Mouse (Mus musculus) cerebellum, adult 18-20 months (tissue): Measurements from ENCODE around the gene Osbpl10.

ENCODE experiments used
- DNase-seq, 2 experiments: peaks; one replicate each; pipeline ENCODE4 v3.0.0; 2021

Gene Osbpl10

DNA sequence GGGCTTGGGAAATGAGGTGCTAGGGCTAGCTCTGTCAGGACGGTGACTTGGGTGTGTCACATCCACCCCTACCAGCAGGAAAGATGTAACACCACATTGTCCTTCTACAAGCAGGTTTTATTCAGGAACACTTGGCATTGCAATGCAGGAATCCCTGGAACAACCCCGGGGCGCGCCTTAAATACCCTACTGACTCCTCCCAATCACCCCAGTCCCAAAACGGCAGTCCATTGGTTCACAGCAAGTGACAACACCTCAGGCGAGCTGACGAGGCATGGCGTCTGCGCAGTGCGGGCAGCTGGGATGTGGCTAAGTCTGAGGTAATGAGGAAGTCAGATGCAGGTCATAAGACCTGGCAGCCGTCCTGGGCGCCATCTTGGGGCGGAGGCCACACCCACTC, 191.2 kb downstream of the Osbpl10 start:
- no peak for DNase-seq

DNA sequence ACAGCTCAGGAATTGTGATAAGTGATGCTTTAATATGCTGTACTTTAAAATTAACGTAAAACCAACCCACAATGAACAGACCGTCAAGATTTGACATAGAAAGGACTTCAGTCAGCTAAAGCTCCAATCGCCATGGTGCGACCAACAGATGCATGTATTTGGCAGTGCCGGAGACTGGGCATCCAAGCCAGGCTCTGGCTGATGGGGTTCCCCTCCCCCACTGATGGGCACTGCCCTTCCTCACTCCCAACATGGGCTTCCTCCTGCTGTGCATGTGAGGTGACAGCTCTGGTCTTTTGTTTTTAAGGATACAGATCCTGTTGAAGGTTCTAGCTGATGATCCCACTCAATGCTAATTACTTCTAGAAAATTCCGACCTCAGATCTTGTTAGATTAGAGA, 193.7 kb downstream of the Osbpl10 start:
- DNase-seq = no peak

DNA sequence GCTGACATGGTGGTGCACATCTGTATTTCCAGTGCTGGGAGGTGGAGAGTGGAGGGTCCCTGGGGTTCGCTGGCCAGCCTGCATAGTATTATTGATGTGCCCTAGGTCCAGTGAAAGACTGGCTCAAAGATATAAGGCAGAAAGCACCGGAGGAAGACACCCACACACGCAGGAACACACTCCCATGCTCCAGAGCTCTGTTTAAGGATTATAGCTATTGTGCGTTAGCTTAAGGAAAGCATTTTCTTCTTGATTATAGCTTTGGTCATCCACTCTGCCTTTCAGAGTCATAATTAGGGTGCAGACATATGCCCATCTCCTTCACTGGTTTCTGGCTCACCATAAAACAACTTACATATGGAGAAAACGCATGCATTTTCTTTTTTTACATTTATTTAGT, 200.8 kb downstream of the Osbpl10 start:
- no peak for DNase-seq

DNA sequence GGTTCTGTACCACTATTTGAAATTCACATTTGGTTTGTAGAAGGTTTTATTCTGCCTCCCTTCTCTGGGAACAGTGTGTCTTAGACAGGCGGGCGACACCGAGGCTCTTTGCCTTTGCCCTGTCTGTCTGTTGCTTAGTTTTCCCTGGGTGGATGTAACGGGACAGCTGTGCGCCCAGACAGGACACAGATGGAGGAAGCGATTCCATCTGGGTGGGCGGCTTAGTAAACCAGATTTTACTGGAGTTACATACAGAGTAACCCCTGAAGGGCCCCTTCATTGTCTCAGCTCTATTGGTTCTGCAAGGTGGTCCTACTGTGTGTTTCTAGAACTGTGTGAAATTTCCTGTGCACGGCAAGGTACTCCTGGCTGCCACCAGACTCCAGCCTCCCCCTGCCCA, 201.6 kb downstream of the Osbpl10 start:
- DNase-seq = no peak

DNA sequence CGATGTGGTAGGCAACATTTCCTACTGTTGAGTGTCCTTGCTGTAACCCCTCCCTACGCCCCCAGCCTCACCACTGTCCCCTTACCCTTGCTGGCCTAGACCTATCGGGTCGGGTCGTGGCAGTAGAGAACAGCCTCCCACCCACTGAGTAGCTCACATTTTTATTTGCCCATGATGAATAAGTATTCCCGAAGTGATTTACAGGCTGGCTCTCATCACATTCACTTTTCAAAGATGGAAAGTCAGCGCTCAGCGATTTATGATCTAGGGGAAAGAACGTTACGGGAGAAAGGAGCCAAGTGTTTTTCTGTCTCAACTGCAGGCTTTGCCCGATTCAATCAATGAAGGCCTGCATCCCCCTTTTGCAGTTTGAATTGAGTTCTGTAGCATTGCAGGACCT, 208.0 kb downstream of the Osbpl10 start:
- DNase-seq = no peak

DNA sequence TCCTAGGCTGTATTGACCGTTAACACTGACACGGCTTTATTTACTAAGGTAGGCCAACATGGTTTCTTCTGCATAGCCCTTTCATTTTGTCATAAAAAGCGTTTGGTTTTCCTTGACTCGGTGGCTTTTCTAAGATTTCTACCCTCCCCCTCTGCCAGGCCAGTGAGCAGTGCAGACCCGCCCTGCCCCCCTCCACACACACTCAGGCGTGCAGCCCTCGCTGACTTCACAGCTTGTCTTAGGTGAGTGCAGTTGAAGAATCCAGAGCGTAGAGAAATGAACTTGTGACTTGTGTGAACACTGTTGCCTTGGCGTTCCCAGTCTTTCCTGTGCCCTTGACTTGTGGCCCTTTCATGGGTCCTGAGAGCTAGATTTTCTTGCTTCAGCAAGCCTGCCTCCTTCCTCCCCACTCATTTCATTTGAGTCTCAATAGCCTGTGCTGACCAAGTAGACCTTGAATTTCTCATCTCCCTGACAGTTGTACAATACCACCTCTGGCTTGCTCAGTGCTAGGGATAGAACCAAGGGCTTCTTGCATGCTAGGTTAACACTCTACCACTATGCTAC, 212.1 kb downstream of the Osbpl10 start:
- no peak for DNase-seq

DNA sequence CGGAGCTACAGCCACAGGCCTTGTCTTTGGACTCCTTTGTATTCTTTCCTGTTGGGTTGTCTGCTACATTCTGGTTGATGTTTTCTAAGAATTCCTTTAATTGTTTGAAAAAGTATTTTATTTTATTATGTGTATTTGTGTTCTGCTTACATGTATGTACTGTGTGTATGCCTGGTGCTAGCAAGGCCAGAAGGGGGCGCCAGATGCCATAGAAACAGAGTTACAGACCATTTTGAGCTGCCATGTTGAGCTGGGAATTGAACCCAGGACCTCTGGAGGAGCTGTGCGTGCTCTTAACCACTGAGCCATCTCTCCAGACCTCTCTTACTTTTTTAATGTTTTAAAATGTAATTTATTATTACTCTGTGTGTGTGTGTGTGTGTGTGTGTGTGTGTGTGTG, 214.5 kb downstream of the Osbpl10 start:
- DNase-seq = no peak

DNA sequence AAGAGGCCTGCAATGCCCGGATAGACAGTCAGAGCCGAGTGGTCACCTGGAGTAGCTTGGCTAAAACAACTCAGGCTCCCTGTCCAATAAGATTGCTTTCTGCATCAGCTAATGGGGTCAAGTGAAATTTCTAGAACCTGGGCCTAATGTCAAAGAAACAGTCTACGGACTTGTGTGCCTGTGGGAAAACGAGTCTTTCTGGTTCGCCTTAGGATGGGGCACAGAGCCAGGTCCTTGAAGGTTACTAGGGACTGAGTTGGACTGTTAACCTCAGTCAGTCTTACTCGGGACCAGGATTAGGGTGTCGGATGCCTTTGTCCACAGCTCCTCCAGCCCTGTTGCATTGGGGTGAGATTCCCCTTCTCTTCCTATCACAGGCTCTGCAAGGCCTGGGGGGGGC, 218.7 kb downstream of the Osbpl10 start:
- no peak for DNase-seq

DNA sequence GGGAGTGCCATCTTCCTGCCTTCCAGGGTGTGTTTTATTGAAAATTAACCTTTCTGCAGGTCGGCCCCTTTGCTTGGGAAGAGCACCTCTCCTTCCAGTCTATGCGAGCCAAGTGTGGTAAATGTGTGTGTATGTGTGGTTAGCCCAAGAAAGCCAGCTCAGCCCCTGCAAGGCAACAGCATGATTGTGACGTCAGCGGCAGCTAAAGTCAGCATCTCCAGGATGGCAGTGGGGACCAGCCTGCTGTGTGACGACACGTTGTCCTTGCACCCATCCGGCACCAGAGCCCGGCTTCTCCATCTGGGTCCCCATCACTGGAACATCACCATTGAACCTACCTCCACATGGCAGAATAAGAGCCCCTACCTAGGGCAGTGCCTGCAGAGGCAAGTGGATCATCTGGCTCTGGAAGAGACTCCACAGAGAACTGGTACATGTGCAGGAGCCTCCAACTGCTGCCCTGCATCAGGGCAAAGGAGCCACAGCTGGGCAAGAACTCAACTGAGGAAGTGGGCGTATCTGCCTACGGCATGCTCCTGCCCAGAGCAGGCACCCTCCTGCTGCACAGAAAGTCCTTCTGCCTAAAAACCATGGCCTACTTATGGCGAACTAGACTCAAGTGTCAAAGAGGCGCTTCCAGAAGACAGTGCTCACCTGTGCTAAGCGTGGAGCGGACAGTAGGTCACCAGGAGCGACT, 221.9 kb downstream of the Osbpl10 start:
- no peak for DNase-seq

DNA sequence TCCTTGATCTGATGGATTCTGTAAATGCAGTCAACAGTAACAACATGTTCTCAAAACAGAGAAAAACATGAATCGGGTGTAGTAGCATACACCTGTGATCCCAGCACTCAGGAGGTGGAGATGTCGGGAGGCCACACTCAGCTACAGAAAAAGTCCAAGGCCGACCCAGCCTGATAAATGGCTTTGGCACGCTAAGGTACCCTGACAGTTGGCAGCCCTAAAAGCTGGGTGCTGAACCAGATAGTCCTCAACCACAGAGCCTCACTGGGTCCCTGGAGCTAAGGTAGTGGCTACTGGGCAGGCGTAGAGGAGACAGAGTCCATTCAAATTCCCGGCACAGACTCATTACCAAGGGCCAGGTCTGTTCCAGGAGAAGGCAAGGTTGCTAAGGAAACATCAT, 222.9 kb downstream of the Osbpl10 start:
- DNase-seq = no peak

DNA sequence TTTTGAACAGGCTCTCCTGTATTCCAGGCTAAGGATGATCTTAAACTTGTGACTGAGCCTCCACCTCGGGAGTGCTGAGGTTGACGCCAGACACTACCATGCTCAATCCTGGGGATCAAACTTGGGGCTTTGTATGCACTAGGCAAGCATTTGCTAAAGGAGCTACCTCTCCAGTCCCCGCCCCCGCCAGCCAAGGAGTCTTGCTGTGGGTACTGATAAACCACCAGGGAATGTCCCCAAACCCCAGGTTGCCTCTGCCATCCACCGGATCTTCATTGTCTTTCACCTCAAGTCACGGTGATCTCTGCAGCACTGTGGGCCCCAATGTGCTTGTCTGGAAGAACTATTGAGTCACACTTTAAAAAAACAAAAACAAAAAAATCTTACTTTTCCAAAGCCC, 224.8 kb downstream of the Osbpl10 start:
- no peak for DNase-seq

DNA sequence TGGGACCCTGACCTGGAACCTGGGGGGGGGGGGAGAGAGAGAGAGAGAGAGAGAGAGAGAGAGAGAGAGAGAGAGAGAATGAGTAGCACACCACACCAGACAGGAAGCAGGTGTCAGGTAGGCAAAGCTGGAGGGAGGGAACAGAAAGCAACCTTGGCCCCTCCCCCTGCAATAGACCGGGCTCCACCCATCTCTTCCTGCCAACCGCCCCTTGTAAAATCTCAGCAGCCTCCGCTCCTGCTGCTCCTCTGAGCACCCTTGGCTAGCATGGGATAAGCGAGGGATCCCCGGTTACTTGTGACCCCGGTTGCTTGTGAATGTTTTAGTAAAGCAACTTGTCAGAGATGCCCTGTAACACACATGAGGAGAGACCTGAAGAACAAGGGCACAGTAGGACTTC, 227.1 kb downstream of the Osbpl10 start:
- no peak for DNase-seq

DNA sequence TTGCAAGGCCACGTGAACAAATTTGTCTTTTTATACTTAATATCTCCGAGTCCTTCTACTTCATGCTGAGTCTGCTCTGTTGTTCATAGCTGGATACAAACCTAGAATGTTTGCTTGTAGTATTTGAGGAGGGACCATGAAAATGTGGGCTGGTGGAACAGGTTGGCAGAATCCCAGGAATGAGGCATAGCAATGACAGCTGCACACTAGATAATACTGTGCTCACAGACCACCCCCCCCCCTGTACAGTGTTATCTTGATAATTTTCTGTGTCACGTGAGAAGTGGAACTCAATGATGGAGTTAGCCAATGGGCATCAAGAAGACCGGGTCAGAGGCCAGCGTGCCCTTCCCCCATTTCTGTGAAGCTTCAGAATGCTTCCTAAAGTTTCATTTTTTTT, 227.8 kb downstream of the Osbpl10 start:
- no peak for DNase-seq

DNA sequence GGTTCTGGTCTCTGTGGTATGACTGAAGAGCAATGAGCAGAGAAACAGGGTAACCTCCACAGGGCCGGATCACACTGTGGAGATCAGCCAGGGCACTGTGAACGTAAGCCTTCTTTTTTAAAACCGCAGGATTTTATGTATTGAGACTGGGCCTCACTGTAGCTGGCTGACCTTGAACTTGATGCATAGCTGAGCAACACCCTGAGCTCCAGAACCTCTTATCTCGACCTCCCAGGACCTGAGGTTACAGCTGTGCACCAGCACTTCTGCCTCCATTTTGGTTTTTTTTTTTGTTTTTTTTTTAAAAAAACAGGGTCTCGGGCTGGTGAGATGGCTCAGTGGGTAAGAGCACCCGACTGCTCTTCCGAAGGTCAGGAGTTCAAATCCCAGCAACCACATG, 231.4 kb downstream of the Osbpl10 start:
- DNase-seq = no peak

DNA sequence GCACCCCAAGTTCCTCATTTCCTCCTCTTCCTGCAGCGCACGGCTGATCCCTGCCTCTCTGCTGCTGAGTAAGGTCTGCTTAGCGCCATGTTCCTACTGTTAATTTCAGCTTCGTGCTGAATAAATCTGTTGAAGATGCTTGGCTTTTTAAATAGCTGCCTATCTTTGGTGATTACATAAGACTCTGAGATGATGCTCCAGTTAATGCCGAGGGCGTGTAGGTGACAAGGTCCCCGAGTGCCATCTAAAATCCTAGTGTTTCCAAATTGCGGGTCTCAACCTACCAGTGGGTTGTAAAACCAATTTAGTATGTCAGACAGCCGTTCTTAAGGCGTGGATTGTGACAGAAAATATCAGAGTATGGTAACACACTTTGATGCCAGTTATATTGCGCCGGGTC, 232.2 kb downstream of the Osbpl10 start:
- DNase-seq = no peak

DNA sequence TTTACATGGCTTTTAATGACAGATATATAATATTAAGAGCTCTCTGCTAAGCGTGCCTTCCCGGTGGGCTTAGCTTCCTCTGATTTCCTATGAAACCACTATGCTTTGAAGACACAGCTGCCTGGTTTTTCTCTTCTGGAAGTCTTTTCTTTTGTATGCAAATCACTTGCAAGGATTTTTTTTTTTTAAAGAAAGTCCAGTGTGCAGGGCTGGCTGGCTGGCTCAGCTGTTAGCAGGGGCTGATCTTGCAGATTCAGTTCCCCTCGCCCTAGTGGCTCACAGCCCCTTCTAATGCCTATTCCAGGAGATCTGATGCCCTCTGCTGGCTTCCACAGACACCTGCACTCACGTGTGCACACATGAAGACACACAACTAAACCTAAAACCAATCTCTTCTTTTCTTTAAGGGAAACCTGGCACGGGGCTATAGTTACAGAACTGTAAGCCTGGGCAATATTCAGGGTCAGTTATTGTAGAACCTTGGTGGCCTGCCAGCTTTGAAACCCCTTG, 235.4 kb downstream of the Osbpl10 start:
- DNase-seq = no peak

DNA sequence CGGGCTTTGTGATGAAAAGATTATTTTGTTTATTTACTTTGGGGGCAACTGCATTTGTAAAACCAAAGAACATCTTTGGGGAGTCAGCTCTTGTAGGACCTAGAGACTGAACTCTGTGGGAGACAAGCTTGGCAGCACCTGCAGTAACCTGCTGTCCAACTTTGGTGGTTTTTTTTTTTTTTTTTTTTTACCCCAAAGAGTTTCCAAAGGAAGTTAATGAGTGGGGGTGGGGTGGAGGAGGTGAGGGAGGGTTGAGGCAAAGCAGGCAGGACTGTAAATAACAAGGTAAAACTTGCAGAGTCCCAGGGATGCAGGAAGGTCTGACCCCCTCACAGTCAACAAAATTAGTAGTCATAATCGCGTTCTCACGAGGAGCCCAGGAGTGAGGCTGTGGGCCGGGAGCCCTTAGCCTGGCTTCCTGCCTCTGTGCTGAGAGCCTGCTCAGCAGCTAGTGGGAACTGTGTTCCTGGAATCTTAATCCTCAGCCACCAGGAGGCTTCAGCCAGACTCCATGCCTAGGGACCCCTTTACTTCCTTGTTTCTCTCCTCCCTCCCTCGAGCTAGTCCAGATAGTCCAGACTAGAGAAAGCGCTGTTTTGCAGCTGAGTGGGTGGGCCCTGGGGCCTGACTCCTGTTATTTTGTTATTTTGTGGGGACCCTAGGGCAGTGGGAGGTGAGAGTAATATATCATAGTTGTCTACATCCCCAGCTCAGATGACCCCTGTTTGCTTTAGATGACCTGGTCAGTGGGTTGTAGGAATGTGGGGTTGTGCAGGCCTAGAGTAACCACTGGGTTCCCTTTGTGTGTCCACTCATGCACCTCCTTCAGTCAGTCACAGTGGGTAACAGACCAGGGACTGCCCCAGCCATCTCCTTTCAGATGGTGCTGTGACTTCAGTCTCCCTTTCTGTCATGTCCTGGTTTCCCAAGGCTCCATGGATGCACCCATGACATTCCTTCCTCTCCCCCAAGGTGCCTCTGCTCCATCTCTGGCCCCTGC, 236.5 kb downstream of the Osbpl10 start:
- DNase-seq = no peak

DNA sequence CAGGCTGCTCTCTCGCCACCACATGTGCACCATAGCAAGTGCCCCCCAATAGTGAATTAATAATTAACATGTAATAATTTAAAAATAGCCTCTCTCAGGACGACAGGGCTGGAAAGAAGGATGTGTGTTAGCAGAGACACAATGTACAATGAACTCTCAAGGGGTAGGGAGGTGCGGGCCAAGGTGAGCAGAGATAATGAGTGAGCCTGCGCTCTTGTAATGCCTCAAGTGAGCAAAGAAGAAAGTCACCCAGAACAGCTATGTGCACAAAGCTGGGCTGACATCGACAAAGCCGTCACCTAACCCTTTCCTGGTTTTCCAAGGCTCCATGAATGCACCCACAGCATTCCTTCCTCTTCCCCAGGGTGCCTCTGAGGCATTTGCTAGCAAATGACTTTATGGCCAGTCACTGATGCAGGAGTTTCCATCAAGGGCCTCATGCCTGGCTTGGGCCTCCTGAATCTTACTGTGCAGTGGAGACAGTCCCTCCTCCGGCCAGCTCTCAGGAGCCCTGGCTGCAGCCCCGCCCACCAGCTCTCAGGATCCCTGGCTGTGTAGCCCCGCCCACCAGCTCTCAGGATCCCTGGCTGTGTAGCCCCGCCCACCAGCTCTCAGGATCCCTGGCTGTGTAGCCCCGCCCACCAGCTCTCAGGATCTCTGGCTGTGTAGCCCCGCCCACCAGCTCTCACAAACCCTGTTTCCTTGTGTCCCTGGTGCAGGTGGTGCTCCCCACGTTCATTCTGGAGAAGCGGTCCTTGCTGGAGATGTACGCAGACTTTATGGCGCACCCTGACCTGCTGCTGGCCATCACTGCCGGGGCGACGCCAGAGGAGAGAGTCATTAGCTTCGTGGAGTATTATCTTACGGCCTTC, 237.7 kb downstream of the Osbpl10 start:
- no peak for DNase-seq

DNA sequence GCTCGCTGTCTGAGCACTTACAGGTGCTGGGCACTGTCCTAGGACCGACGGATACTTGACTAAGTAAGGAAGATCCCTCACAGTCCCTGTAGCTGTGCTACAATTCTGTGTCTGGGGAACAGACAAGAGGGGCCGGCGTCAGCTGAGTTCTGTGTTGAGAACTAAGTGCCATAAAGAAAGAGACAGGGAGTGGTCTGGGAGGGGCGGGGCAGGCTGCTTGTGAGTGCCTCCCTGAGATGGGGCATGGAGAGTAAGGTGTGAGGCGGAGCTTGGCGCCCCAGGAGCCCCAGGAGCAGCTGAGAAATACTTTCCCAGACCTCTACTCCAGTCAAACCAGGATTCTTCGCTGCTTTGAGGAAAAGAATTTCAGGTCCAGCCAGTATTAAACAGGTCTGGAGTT, 239.6 kb downstream of the Osbpl10 start:
- no peak for DNase-seq

DNA sequence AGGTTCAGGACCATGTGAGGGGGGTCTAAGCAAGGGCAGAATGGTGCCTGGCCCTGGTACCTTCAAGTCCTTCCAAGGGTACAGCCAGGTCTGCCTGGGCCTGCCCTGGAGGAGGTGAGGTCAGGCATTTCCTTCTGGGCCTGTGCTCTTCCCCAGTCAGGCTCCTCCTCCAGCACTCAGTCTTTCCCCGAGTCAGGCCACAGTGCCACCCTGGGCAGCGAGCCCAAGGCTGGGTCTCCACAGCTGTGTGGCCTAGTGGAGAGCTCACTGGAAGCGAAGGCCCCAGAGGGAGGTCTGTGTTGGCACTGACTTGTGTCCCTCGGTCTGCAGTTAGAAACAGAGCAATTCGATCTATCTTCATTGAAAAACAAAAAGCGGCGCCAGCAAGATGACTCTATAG, 242.1 kb downstream of the Osbpl10 start:
- DNase-seq = no peak

DNA sequence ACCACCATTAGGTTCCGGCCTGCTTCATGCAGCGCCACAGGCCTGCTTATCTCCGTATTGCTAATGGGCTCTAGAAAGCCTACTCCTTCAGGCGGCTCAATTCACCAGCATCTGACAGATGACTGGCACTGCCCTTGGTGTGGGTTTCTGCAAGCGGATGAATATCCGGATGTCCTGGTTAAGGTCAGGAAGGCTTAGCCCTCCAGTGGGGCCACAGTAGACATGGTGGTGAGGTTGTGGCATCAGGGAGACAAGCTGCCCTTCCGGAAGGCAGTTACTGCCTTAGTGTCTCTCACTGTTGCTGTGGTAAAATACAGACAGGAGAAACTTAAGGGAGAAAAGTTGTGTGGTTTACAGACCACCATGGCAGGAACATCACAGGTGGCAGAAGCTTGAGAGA, 242.9 kb downstream of the Osbpl10 start:
- DNase-seq = no peak

DNA sequence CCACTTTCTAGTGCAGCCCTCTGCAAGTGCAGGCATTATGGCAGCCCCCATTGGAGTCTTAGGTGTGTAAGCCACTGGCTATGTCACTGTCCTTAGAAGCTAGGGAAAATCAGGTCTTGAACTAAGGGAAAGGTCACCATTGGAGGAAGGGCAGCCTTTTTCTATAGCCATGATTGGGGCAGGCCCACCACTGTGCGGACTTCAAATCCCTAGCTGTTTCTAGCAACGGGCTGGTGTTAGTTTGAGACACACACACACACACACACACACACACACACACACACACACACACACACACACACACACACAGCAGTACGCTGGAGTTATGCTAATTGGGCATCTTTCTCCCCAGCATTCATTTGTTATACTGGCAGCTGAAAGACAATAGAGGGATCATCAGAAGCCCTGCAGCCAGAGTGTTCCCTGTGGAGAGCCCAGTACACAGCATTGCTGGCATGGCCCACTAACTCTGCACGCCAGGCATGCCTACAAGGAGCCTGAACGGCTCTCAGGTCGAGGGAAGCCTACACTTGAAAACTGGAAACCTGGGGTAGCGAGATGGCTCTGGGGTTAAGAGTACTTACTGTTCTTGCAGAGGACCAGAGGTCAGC, 246.5 kb downstream of the Osbpl10 start:
- no peak for DNase-seq
